Mouse (Mus musculus): Measurements from ENCODE around the gene Hes2. TPM values are rescaled to one million over a fixed set of nuclear protein-coding genes. Genes with fewer than 3 reads are reported as not detected.

The Hes2 gene
- total RNA-seq, 2 experiments from 2014 or later: not detected

DNA sequence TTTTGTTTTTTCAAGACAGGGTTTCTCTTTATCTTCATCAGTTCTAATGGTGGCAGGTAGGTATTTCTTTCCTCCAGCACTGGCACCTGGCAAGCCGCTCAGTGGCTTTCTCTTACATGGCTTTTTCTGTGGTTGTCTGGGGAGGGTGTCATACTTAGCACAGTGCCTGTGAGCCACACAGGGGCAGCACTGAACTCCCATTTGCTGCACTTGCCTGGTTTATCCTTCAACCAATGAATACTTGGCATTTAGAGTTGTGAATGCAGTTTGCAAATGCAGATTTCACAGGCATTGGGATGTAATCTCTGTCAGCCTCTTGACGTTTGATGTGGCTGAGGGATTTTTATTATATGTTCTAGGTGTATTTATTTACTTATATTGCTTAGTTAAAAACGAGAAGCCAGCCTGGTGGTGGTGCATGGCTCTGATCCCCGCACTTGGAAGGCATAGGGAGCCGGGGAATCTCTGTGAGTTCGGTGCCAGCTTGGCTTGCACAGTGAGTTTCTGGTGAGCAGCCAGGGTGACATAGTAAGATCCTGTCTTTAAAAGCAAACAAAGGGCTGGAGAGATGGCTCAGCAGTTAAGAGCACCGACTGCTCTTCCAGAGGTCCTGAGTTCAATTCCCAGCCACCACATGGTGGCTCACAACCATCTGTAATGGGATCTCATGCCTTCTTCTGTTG, 25.8 kb downstream of the Hes2 start:
- peak; percentile 20; the same call in 1 of the 2 replicates for ATAC-seq (replicated peaks; ENCODE audit: poor library complexity)

DNA sequence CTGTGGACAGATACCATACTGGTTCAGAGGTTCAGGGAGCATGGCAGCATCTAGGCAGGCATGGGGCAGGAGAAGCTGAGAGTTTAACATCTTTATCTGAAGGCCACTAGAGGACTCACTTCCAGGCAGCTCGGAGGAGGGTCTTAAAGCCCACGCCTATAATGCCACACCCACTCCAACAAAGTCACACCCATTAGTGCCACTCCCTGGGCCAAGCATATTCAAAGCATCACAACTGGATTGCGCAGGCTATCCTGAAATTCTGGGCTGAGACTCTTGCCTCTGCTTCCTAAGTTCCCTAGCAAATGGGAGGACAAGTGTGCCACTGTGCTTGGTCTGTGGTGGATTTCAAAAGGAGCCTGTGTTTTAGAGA, 26.5 kb downstream of the Hes2 start:
- ATAC-seq (replicated peaks; ENCODE audit: poor library complexity): peak; percentile 72

DNA sequence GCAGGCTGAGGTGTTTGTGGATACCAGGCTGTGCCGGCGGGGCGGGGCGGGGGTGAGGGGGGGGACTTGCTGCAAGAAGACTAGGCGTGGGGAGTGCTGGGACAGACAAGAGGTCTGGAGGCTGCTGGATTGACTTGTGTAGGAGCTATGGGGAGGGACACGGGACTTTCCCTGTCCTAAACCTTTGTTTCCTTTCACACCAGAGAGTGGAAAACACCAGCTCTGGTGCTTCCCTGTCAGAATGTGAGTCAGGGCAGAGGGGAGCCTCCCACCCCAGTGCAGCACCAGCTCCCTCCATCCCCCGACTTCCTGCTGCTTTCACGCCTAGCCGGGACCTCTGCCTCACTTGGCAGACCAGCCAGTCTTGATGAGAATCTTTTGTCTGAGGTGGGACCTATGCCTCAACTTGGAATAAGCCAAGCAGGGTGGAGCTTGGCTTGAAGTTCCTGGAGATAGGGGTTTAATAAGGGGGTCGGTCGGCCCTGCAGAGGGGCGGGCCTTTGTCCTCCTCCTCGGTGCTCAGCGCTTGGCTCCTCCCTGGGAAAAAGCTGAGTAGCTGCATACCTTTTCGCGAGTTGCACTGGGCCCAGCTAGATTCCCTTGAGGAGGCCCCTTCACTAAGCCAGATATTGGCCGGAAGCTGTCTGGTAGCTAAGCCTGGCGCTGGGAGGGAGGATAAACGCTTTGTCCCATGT, 27.0 kb downstream of the Hes2 start:
- no peak for ATAC-seq (replicated peaks; ENCODE audit: poor library complexity)

DNA sequence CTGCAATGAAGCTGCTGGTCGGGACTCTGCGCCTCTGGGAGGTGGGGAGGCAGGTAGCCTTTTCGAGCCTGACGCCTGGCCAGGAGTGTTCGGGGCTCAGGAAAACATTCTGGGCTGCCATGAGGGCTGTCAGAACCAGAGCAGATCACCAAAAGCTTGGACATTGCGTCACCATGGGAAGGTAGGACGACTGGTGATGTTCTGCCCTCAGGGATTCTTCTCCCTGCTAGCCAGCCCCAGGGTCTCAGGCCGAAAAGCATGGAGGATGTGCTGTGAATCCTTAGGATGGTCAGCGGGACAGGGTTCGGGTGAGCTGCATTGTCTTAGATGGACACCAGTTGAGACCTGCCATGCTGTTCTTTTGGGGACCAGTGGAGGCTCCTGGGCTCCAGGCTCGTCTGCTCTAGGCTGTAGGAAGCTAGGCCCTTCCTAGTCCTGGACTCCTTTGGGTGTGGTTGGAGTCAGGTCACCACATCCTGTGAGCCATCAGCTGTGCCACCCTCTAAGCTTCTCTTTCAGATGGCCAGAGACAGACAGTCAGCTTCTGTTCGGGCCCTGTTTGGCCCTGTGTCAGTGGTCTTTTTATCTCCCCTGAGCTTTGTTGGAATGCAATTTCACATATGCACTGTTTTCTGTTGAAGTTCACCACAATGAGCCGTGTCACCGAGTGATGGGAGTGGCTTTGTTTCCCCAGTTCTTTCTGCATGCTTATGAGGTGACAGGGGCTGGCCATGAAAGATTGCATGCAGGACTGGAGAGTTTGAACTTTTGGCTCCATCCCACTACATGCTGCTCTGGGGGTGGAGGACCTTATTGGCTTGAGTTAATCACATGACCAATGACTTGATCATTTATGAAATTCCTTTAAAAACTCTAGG, 27.8 kb downstream of the Hes2 start:
- ATAC-seq (replicated peaks; ENCODE audit: poor library complexity): peak; percentile 36

- no peak for ATAC-seq (replicated peaks; ENCODE audit: poor library complexity)
These were observed 28.5 kb downstream of the Hes2 start for GRCm38 (mm10) chr4:152187142-152187541.

- ATAC-seq (replicated peaks; ENCODE audit: poor library complexity): no peak
These were observed 30.0 kb downstream of the Hes2 start for GRCm38 (mm10) chr4:152188651-152189050.

DNA sequence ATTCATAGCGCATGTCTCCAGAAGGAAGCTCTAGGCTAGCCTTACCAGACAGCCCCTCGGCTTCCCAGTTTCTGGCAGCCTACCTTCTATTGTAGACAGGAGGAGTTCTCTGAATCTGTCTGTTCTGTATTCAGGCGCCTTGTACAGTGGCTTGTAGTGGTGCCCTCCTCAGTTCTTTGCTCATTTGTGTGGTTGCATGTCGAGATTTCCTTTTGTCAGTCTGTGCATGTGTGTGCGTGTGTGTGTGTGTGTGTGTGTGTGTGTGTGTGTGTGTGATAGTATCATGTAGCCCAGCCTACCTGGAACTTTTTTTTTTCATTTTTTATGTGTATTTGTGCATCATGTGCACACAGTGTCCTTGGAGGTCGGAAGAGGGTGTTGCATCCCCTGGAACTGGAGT, 30.4 kb downstream of the Hes2 start:
- no peak for ATAC-seq (replicated peaks; ENCODE audit: poor library complexity)

GRCm38 (mm10) chr4:152189691-152190090, 31.0 kb downstream of the Hes2 start:
- no peak for ATAC-seq (replicated peaks; ENCODE audit: poor library complexity)

- ATAC-seq (replicated peaks; ENCODE audit: poor library complexity): peak; percentile 68
These were observed 31.5 kb downstream of the Hes2 start for GRCm38 (mm10) chr4:152190096-152190653.

DNA sequence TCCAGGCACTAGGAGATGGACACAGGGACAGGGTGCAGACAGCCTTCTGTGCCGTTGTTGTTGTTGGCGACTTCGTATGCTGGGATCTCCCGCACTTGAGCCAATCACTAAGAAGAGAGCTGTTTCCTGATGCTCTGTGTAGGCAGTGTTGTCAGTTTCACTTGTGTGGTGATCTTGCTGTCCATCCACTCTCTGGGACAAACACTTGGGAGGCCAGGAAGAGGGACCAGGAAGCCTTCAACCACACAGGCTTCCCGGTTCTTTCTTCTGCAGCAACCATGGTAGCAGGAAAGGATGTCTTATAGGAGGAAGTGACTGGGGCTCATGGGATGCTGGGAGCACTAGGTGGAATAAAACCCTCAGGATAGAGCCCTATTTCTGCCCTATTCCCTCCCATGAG, 32.0 kb downstream of the Hes2 start:
- ATAC-seq (replicated peaks; ENCODE audit: poor library complexity): no peak

DNA sequence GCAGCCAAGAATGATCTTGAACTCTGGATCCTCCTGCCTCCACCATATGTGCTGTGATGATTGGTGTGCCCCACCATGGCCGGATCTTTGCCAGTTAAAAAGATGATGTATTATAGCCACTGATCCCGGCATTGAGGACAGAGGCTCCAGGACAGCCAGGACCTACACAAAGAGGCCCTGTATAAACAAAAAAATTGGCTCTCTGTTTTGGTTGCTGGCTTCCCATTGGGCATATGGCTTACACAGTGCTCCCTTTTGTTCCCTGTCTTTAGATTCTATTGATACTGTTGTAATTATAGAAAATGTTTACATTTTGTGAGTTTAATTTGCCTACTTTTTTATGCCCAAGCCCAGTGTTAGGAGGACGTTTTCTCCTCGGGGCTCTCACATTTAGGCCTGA, 33.9 kb downstream of the Hes2 start:
- ATAC-seq (replicated peaks; ENCODE audit: poor library complexity): no peak

DNA sequence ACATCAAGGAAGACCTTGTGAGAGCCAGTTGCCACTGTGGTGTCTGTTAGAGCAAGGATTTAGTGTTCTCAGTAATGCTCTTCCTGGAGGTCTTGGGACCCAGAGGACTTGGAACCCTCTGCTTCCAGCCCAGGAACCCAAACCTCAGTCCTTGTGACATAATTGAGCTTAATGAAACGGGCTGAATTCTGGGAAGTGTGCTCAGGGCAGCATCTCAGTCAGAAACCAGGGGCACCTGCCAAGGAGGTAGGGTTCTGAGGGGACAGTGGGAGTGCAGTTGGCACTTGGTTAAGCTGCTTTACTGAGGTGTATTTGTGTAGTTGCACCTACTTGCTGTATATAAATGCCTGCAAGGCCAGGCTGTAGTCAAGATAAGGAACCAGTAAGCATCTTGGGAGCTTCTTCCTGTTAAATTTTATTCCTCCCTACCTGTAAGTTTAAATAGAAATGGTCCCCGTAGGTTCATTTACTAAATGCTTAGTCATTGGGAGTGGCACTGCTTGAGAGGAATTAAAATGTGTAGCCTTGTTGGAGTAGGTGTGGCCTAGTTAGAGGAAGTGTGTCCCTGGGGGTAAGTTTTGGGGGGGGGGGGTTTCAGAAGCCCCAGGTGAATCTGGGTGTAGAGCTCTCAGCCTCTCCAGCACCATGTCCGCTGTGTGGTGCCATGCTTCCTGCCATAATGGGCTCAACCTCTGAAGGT, 36.0 kb downstream of the Hes2 start:
- ATAC-seq (replicated peaks; ENCODE audit: poor library complexity): 0 out of 2 replicates have a peak, but pooled peaks have one; percentile 8

DNA sequence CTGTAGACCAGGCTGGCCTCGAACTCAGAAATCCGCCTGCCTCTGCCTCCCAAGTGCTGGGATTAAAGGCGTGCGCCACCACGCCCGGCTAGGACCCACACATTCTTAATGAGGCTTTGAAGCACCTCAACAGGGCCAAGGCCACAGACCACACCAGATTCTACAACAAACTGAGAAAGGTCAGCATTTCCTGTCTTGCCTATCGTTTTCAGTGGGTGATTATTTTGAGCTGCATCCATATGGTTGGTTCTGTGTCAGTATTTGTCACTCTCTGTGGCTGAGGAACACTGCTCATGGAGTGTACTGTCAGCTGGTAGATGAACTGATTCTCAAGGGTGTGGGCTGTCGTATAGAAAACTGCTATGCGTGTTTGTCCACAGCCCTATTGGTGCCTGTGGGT, 37.6 kb downstream of the Hes2 start:
- ATAC-seq (replicated peaks; ENCODE audit: poor library complexity): no peak

DNA sequence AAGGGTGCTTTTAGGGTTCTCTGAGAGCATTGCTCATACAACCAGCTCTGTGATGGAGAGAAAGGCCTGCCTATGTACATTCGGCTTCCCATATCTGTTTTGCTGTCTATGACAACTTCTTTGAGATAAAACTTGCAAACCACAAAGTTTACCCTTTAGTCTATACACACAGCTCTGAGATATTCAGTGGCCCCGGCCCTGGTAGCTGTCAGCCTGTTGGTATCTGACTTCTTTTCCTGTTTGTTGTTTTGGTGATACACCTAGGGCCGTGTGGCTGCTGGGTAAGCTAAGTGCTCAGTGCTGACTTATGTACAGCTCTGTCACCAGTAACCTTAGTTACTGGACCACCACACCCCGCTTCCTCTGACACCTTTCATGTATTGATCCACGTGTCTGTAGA, 38.9 kb downstream of the Hes2 start:
- ATAC-seq (replicated peaks; ENCODE audit: poor library complexity): peak; percentile 8; the same call in 1 of the 2 replicates

GRCm38 (mm10) chr4:152199617-152200016, 41.0 kb downstream of the Hes2 start:
- ATAC-seq (replicated peaks; ENCODE audit: poor library complexity): 0 out of 2 replicates have a peak, but pooled peaks have one; percentile 10

DNA sequence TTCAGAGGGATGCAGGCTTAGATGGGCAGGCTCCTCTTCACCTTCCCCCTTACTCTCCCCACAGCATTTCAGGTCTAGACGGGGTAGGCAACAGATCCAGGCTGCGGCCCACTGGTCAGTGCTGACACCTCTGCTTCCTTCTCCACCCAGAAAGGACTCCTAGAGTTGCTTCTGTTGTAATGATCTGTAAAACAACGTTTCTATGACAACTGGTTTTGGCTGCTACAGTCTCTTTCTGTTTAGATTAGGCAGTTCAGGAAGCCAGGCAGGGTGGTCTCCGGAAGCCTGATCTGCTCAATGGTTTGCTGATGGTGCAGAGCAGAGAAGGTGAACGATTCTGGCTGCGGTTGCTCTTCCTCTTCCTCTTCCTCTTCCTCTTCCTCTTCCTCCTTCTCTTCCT, 42.8 kb downstream of the Hes2 start:
- peak; percentile 58 for ATAC-seq (replicated peaks; ENCODE audit: poor library complexity)

DNA sequence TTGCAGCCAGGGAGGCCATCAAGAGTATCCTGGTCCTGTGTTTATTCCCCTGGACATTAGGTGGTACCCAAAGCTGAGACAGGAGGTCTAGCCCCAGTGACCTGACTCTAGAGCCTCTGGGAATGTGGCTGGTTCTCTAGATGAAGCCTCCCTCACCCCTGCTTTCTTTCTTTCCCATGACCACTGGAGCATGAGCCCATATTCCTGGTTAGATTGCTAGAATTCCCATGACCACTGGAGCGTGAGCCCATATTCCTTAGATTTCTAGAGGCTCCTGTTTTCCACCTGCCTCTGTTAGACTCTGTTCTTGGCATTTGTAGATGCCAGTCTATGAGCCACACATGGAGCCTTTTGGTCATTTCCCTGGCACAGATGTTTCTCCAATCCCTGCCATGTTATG, 43.8 kb downstream of the Hes2 start:
- ATAC-seq (replicated peaks; ENCODE audit: poor library complexity): no peak

GRCm38 (mm10) chr4:152202905-152203304, 44.2 kb downstream of the Hes2 start:
- ATAC-seq (replicated peaks; ENCODE audit: poor library complexity): no peak

- ATAC-seq (replicated peaks; ENCODE audit: poor library complexity): peak; percentile 79
These were observed 46.0 kb downstream of the Hes2 start for GRCm38 (mm10) chr4:152204663-152205062.

DNA sequence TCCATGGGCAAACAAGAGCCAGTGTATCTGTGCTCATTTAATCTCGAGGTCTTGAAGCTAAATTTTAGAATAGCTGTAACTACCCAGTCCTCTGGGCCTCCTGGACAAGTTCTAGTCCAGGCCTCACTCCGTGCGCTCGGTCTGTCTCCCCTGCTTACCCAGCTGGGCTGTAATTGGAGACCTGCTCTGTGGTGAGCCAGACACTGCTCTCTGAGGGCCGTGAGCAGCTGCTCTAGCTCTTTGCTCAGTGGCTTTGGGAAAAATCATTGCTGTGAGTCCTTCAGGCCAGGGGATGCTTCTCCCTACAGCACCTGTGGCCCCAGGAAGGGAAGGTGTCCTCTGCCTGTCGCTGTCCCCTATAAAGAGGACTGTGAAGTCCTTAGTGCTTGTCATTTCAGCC, 47.5 kb downstream of the Hes2 start:
- no peak for ATAC-seq (replicated peaks; ENCODE audit: poor library complexity)

- no peak for ATAC-seq (replicated peaks; ENCODE audit: poor library complexity)
These were observed 51.0 kb downstream of the Hes2 start for GRCm38 (mm10) chr4:152209623-152210022.
